8 mouse cellular contexts compared by ENCODE assay signal in the genomic region with DNA sequence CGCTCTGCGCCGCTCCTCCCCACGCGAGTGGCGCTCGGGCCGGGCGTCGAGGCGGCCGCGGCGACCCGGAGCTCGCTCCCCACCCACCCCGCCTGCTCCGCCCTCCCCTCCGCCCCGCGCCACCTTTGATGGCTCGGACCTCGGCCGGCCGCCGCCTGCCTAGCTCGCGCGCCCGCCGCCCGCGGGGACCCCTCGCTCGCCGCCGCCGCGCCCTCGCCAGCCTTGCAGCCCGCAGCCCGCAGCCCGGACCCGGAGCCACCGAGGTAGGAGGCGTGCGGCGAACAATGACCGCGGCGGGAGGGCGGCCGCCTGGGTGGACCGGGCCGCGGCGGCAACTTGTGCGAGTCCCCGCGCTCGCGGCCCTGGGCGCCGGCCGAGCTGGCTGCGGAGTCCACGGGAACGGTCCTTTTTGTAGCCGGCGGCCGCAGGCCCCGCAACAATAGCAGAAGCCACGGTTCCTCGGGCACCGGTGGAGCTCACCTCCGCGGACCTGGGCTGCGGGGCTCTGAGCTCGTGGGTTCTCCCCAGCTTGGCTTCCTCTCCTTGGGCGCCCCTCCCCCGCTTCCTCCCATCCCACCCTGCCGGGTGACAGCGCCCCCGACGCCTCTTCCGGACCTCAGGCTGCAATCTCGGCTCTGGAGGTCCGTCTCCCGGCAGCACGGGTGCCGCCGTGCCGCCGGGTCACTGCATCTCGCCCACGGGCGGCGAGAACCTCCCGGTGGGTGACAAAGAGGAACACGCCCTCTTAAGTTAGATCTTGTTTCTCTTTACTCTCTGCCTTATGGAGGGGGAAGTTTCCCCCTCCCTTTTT. TPM values are rescaled to one million over a fixed set of nuclear protein-coding genes. Genes with fewer than 3 reads are reported as not detected.
DNase-seq lines count a peak whose midpoint lies in the region; ATAC-seq and TF ChIP-seq lines count a peak whose summit lies in the region.

No protein-coding gene starts in this region.

- TF ChIP-seq CTCF in spleen, adult 2 months (IDR thresholded peaks at IDR 0.05; ENCODE audit: extremely low read depth, insufficient read depth, insufficient read length, insufficient replicate concordance) = no peak

- H3K4me1 ChIP-seq in hindbrain, embryonic 14.5 days (replicated peaks; ENCODE audit: control insufficient read depth, insufficient read depth, low read length) = peaks cover 30% of the 10 kb centered on the region
- peaks cover 58% of the 10 kb centered on the region for H3K4me1 ChIP-seq in limb, embryonic 10.5 days
- H3K4me1 ChIP-seq in midbrain, embryonic 10.5 days = peaks cover 40% of the 10 kb centered on the region
- H3K4me1 ChIP-seq in spleen, adult 2 months (ENCODE audit: control insufficient read depth, insufficient read depth, insufficient read length) = peaks cover 11% of the 10 kb centered on the region

- H3K4me3 ChIP-seq in hindbrain, embryonic 14.5 days (replicated peaks; ENCODE audit: low read length) = peak overlapping the region; percentile 94
- peak overlapping the region; percentile 97 for H3K4me3 ChIP-seq in limb, embryonic 10.5 days
- H3K4me3 ChIP-seq in midbrain, embryonic 10.5 days = peak overlapping the region; percentile 88
- peak overlapping the region; percentile 55 for H3K4me3 ChIP-seq in spleen, adult 2 months (ENCODE audit: extremely low read depth, insufficient read depth, insufficient read length)

- peaks cover 8% of the 10 kb centered on the region; the same call in 1 of the 2 replicates for H3K27me3 ChIP-seq in hindbrain, embryonic 14.5 days (ENCODE audit: control insufficient read depth, insufficient read depth, low read length)
- H3K27me3 ChIP-seq in limb, embryonic 10.5 days (ENCODE audit: low read depth, poor library complexity, severe bottlenecking) = peaks cover 17% of the 10 kb centered on the region
- peaks cover 30% of the 10 kb centered on the region for H3K27me3 ChIP-seq in midbrain, embryonic 10.5 days (ENCODE audit: low read depth, poor library complexity, severe bottlenecking)
- H3K27me3 ChIP-seq in spleen, adult 2 months (ENCODE audit: control insufficient read depth, insufficient read depth, low read length) = peaks cover 16% of the 10 kb centered on the region

- 1% methylated on average over 65 of the region's 100 CpGs for WGBS in hindbrain, embryonic 14.5 days
- 2% methylated on average over 93 of the region's 100 CpGs for WGBS in limb, embryonic 10.5 days
- under 1% methylated on average over 100 of the region's 100 CpGs for WGBS in midbrain, embryonic 10.5 days
- under 1% methylated on average over 99 of the region's 100 CpGs for WGBS in spleen, adult 2 months

- ATAC-seq in cerebellum, adult (ENCODE audit: insufficient number of reproducible peaks, low FRiP score, low TSS enrichment) = peak; percentile 22; the same call in 1 of the 2 replicates
- ATAC-seq in hindbrain, embryonic 14.5 days (ENCODE audit: low FRiP score) = peak; percentile 80

- H3K9ac ChIP-seq in hindbrain, embryonic 14.5 days = peak overlapping the region; percentile 97

- no peak for TF ChIP-seq POLR2A in spleen, adult 2 months (IDR thresholded peaks at IDR 0.05; ENCODE audit: low read depth, low read length)

- no peaks in the 10 kb centered on the region for H3K36me3 ChIP-seq in hindbrain, embryonic 14.5 days (replicated peaks; ENCODE audit: control insufficient read depth, insufficient read depth)
- no peaks in the 10 kb centered on the region for H3K36me3 ChIP-seq in limb, embryonic 10.5 days
- H3K36me3 ChIP-seq in midbrain, embryonic 10.5 days = no peaks in the 10 kb centered on the region
- H3K36me3 ChIP-seq in spleen, adult 2 months (ENCODE audit: control insufficient read depth, insufficient read depth, low read length) = no peaks in the 10 kb centered on the region

- H3K27ac ChIP-seq in hindbrain, embryonic 14.5 days = peak overlapping the region; percentile 88
- H3K27ac ChIP-seq in limb, embryonic 10.5 days = peak overlapping the region; percentile 100
- H3K27ac ChIP-seq in midbrain, embryonic 10.5 days (replicated peaks) = peak overlapping the region; percentile 97
- no peak overlapping the region for H3K27ac ChIP-seq in spleen, adult 2 months (ENCODE audit: insufficient read depth, low read length)

- no peak for DNase-seq in cerebellum, adult 8-10 months
- DNase-seq in cerebellum, adult 11-12 months = peak; percentile 64
- peak; percentile 6 to 15 for DNase-seq in gastrocnemius, adult 8-10 months (ENCODE audit: low spot score in 2 of 2)
- DNase-seq in hindbrain, embryonic 14.5 days (ENCODE audit: low spot score) = peak; percentile 51
- DNase-seq in limb, embryonic 10.5 days (ENCODE audit: low spot score) = peak; percentile 82
- DNase-seq in midbrain, embryonic 10.5 days (ENCODE audit: low spot score) = peak; percentile 71
- peak in 1 of 2 experiments; percentile 42 for DNase-seq in spleen, adult 2 months (ENCODE audit: low read depth in 1 of 2, low spot score in 2 of 2)

- no peaks in the 10 kb centered on the region for H3K9me3 ChIP-seq in hindbrain, embryonic 14.5 days (ENCODE audit: control insufficient read depth, low read length)
- no peaks in the 10 kb centered on the region for H3K9me3 ChIP-seq in limb, embryonic 10.5 days (replicated peaks)
- H3K9me3 ChIP-seq in midbrain, embryonic 10.5 days (replicated peaks) = no peaks in the 10 kb centered on the region

- H3K4me2 ChIP-seq in hindbrain, embryonic 14.5 days (replicated peaks) = peak overlapping the region; percentile 91

RNA-seq across cellular contexts. Expression of a gene that starts 0.9 kb away (rescaled TPM):
- total RNA-seq in gastrocnemius, adult 8-10 months (2022) = 1 to 10 TPM; 3.7 to 6.8 (median 4.1) TPM
- polyA plus RNA-seq in hindbrain, embryonic 14.5 days (2014; fragmentation: Nextera tagmentation; extraction: Ambion mirVana) = 44.6 and 45.2 TPM in 2 replicates
- polyA plus RNA-seq in limb, embryonic 10.5 days (2016; fragmentation: Nextera tagmentation; extraction: Ambion mirVana) = 43.3 and 53.2 TPM in 2 replicates
- 18.2 and 20.1 TPM in 2 replicates for polyA plus RNA-seq in midbrain, embryonic 10.5 days (2016; fragmentation: Nextera tagmentation; extraction: Ambion mirVana)
- polyA plus RNA-seq in spleen, adult 2 months (2012; rRNA removed) = 2.9 and 3.0 TPM in 2 replicates
